Mouse (Mus musculus) spleen, adult 2 months (tissue): ENCODE results near the gene Gemin6.

ENCODE experiments used
- CTCF ChIP-seq: fragments of 200-500 bp; IDR thresholded peaks from 2 replicates; pipeline ENCODE4 v1.5.1; 2011; ENCODE audit warnings: mild to moderate bottlenecking, inconsistent platforms; ENCODE audit not compliant: insufficient read depth, insufficient read length, insufficient replicate concordance; ENCODE audit errors: extremely low read depth
- POLR2A ChIP-seq: fragments of 200-500 bp; IDR thresholded peaks from 2 replicates; pipeline ENCODE4 v1.6.1; 2011; ENCODE audit warnings: low read depth, low read length, inconsistent platforms

- TF ChIP-seq CTCF = no peak
- no peak for TF ChIP-seq POLR2A
Observed at GRCm38 (mm10) chr17:80180468-80180867, 43.8 kb upstream of the Gemin6 start.
